In the genomic region with DNA sequence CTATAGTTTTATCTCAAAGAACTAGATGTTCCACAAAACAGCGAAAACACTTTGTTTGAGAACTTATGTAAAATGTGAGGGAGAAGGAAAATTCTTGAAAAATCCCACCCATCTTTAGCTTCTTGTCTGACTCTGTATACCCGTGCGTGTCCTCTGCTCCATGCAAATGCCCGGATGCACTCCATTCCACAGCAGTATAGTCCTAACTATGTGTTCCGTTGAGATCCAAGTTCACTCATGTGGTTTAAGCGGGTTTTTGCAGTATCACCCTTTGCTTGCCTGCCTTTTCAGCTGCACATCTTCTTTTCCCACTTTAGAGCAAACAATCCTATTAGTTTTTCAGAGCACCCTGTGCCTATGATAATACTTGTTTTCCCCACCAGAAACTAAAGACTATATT, we compare ENCODE assay signal across 8 mouse cellular contexts. TPM values are rescaled to one million over a fixed set of nuclear protein-coding genes. Genes with fewer than 3 reads are reported as not detected.
A peak's percentile ranks its signal among the peaks of the same experiment; 100 is the strongest.
DNase-seq lines count a peak whose midpoint lies in the region; ATAC-seq and TF ChIP-seq lines count a peak whose summit lies in the region.

No protein-coding gene starts in this region.

- H3K9ac ChIP-seq in intestine, embryonic 14.5 days (ENCODE audit: low read length): peak overlapping the region; percentile 89
- peak overlapping the region; percentile 81 for H3K9ac ChIP-seq in neural tube, embryonic 13.5 days

- WGBS in lung, adult 2 months: 43% methylated on average over 6 of the region's 6 CpGs
- 51% methylated on average over 6 of the region's 6 CpGs for WGBS in intestine, embryonic 14.5 days
- WGBS in neural tube, embryonic 13.5 days: 68% methylated on average over 6 of the region's 6 CpGs

- H3K27ac ChIP-seq in brown adipose tissue, adult 24 weeks (replicated peaks; ENCODE audit: low read depth, low read length): no peak overlapping the region
- H3K27ac ChIP-seq in intestine, embryonic 14.5 days (ENCODE audit: low read depth): no peak overlapping the region
- no peak overlapping the region for H3K27ac ChIP-seq in neural tube, embryonic 13.5 days (replicated peaks)

- H3K27me3 ChIP-seq in intestine, embryonic 14.5 days (replicated peaks; ENCODE audit: control insufficient read depth, insufficient read depth, low read length): no peaks in the 10 kb centered on the region
- no peaks in the 10 kb centered on the region for H3K27me3 ChIP-seq in neural tube, embryonic 13.5 days

- no peak for TF ChIP-seq POLR2A in lung, adult 2 months (IDR thresholded peaks at IDR 0.05; ENCODE audit: borderline replicate concordance, extremely low read depth, low read depth, low read length)

- no peak for TF ChIP-seq CTCF in lung, adult 2 months (IDR thresholded peaks at IDR 0.05; ENCODE audit: insufficient read depth, low read length)

- ATAC-seq in intestine, embryonic 14.5 days (replicated peaks; ENCODE audit: low FRiP score, low TSS enrichment, low read depth): no peak
- no peak for ATAC-seq in neural tube, embryonic 13.5 days (ENCODE audit: low read depth)

- no peak for DNase-seq in lung, adult 2 months
- DNase-seq in lung, postnatal 25 days (ENCODE audit: low spot score): no peak
- no peak for DNase-seq in intestine, embryonic 14.5 days (ENCODE audit: low spot score)
- no peak for DNase-seq in urinary bladder, postnatal 4 days (ENCODE audit: low spot score in 2 of 2)
- no peak for DNase-seq in adrenal gland, adult 2 months
- DNase-seq in frontal cortex, postnatal 36 days (ENCODE audit: low spot score in 2 of 2): no peak

- peaks cover 36% of the 10 kb centered on the region for H3K36me3 ChIP-seq in intestine, embryonic 14.5 days (ENCODE audit: control insufficient read depth, insufficient read depth, low read length)
- H3K36me3 ChIP-seq in neural tube, embryonic 13.5 days: peaks cover 29% of the 10 kb centered on the region

- no peaks in the 10 kb centered on the region for H3K9me3 ChIP-seq in intestine, embryonic 14.5 days (ENCODE audit: control insufficient read depth, low read length)
- H3K9me3 ChIP-seq in neural tube, embryonic 13.5 days: no peaks in the 10 kb centered on the region

- H3K4me1 ChIP-seq in lung, adult 2 months (ENCODE audit: control insufficient read depth, insufficient read depth, low read length): peaks cover 4% of the 10 kb centered on the region
- peaks cover 3% of the 10 kb centered on the region; the same call in 1 of the 2 replicates for H3K4me1 ChIP-seq in brown adipose tissue, adult 24 weeks (ENCODE audit: control insufficient read depth, insufficient read depth, insufficient read length, low read length)
- H3K4me1 ChIP-seq in intestine, embryonic 14.5 days (replicated peaks; ENCODE audit: control insufficient read depth, insufficient read depth, low read length): peaks cover 8% of the 10 kb centered on the region
- peaks cover 18% of the 10 kb centered on the region for H3K4me1 ChIP-seq in neural tube, embryonic 13.5 days (replicated peaks)

- H3K4me3 ChIP-seq in lung, adult 2 months (replicated peaks; ENCODE audit: extremely low read depth, low read depth, low read length): peak overlapping the region; percentile 36
- H3K4me3 ChIP-seq in brown adipose tissue, adult 24 weeks (ENCODE audit: insufficient read depth, low read depth, low read length): peak overlapping the region; percentile 2; the same call in 1 of the 2 replicates
- H3K4me3 ChIP-seq in intestine, embryonic 14.5 days (ENCODE audit: low read depth, low read length): peak overlapping the region; percentile 96
- peak overlapping the region; percentile 69 for H3K4me3 ChIP-seq in neural tube, embryonic 13.5 days

- H3K4me2 ChIP-seq in intestine, embryonic 14.5 days (ENCODE audit: low read length): peak overlapping the region; percentile 88
- H3K4me2 ChIP-seq in neural tube, embryonic 13.5 days: peak overlapping the region; percentile 67

RNA-seq across cellular contexts. Expression of a gene that starts 1.1 kb away (rescaled TPM):
- 2.1 TPM in 2 replicates for polyA plus RNA-seq in lung, adult 2 months (2012; rRNA removed)
- 24.5 and 25.4 TPM in 2 replicates for polyA plus RNA-seq in brown adipose tissue, adult 24 weeks (2012; ENCODE audit: insufficient read depth, insufficient read length, missing spikeins)
- polyA plus RNA-seq in intestine, embryonic 14.5 days (2014; fragmentation: Nextera tagmentation; extraction: Ambion mirVana): 28.5 and 29.6 TPM in 2 replicates
- 23.1 and 23.4 TPM in 2 replicates for polyA plus RNA-seq in neural tube, embryonic 13.5 days (2015; fragmentation: Nextera tagmentation; extraction: Ambion mirVana)
- total RNA-seq in adrenal gland, adult 2 months (2021): 10 to 100 TPM; 19.2 to 22.3 TPM
- 8.7 and 8.9 TPM in 2 replicates for polyA plus RNA-seq in adrenal gland, adult 2 months (2012; rRNA removed)

RNA-seq across cellular contexts. Expression of a gene that starts 7.0 kb away (rescaled TPM):
- polyA plus RNA-seq in lung, adult 2 months (2012; rRNA removed): 12.2 and 25.4 TPM in 2 replicates
- polyA plus RNA-seq in brown adipose tissue, adult 24 weeks (2012; ENCODE audit: insufficient read depth, insufficient read length, missing spikeins): 76.0 and 80.9 TPM in 2 replicates
- 195 and 219 TPM in 2 replicates for polyA plus RNA-seq in intestine, embryonic 14.5 days (2014; fragmentation: Nextera tagmentation; extraction: Ambion mirVana)
- 240 and 254 TPM in 2 replicates for polyA plus RNA-seq in neural tube, embryonic 13.5 days (2015; fragmentation: Nextera tagmentation; extraction: Ambion mirVana)
- total RNA-seq in adrenal gland, adult 2 months (2021): 100 to 1,000 TPM; 100 to 110 TPM
- 2.9 and 3.2 TPM in 2 replicates for polyA plus RNA-seq in adrenal gland, adult 2 months (2012; rRNA removed)

RNA-seq across cellular contexts. Expression of a gene that starts 11.6 kb away (rescaled TPM):
- 2.2 and 4.5 TPM in 2 replicates for polyA plus RNA-seq in lung, adult 2 months (2012; rRNA removed)
- 12.2 and 13.9 TPM in 2 replicates for polyA plus RNA-seq in brown adipose tissue, adult 24 weeks (2012; ENCODE audit: insufficient read depth, insufficient read length, missing spikeins)
- 28.0 and 31.0 TPM in 2 replicates for polyA plus RNA-seq in intestine, embryonic 14.5 days (2014; fragmentation: Nextera tagmentation; extraction: Ambion mirVana)
- 53.1 and 57.3 TPM in 2 replicates for polyA plus RNA-seq in neural tube, embryonic 13.5 days (2015; fragmentation: Nextera tagmentation; extraction: Ambion mirVana)
- total RNA-seq in adrenal gland, adult 2 months (2021): 10 to 100 TPM; 20.5 to 20.8 TPM
- polyA plus RNA-seq in adrenal gland, adult 2 months (2012; rRNA removed): 0.41 and 0.49 TPM in 2 replicates

Comparison
In these comparisons a context has a peak if more than half of its experiments do, and no peak if none do; other contexts are left out.
1. H3K4me3 ChIP-seq: peak in every context shown above with its lines; median percentile 96 in intestine, embryonic 14.5 days; 69 in neural tube, embryonic 13.5 days; 36 in lung, adult 2 months; 2 in brown adipose tissue, adult 24 weeks.